Mouse (Mus musculus): ENCODE results near the gene Rab30.

DNA sequence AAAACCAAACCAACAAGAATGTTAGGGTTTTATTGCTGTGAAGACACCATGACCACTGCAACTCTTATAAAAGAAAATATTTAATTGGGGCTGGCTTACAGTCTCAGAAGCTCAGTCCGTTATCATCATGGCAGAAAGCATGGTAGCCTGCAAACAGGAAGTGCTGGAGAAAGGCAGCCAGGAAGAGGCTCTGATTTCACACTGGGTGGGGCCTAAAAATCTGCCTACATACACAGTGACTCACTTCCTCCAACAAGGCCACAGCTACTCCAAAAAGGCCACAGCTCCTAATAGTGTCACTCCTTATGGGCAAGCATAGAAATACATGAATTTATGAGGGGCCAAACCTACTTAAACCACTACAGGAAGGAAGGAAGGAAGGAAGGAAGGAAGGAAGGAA is 26.3 kb upstream of the Rab30 start:
- TF ChIP-seq POLR2A (IDR thresholded peaks at IDR 0.05; ENCODE audit: borderline replicate concordance, insufficient read depth, low read length) (no peak), CTCF (IDR thresholded peaks at IDR 0.05; ENCODE audit: borderline replicate concordance, insufficient read depth, low read depth, low read length) (no peak)

Measured in cerebellum, adult 2 months (tissue).